Mouse (Mus musculus): ENCODE data around the gene Tmem44.

The Tmem44 gene

DNA sequence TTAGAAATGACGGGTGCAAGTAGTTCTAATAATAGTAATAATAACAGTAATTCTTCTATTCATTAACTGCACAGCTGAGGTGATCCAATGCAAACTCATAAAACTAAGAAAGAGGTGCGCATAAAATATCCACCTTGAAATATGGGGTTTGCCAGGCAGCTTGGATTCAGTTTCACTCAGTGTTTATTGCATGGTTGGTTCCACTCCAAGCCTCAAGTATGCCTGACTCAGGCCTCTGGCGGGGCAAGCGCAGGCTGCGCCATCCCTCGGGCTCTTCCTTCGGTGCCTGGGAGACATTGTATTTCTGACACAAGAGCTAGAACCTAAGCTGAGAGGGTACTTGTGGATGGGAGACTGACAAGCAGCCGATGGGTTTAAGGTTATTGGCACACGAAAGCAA, 32.0 kb downstream of the Tmem44 start:
- no peak for DNase-seq (ENCODE audit: low spot score in 2 of 2)

DNA sequence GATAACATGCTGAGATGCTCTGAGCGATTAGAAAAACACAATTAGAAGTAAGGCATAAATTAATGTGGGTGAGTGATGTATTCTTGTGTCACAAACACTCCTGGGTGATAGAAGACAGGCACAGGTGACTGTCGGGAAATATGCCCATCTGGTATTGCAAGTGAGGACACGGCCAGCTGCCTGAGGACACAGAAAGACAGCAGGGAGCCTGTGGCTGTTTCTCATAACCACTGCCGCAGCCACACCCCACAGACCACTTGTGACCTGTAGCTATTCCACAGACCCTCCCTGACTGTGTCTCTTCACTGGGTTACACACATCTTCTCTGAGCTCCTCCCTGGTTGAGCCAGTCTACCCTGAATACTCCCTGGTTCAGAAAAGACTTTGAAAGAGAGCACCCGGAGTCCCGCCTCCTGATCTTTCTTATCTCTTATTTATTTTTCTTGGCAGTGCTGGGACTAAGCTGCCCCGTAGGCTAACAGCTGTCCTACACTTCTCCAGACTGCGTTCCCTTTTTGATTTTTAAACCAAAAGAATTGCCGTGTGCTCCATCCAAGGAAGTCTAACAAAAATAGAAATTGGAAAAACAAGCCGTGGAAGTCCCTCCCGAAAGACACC, 32.9 kb downstream of the Tmem44 start:
- no peak for DNase-seq (ENCODE audit: low spot score in 2 of 2)

DNA sequence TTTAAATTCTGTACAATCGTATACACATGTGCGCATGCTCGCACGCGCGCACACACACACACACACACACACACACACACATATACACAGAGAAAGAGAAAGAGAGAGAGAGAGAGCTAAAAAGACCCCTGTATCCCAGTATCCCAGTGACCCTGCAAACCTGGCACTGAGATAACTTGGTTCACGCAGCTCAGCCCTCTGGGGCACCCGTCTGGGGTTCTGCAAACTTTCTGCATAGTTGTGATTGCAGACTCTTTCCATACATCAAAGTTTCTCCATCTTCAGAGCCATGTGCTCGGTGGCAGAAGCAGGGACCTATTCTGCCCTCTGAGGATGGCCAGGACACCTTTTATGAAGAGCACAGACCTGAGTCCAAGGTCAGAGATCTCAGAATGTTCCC, 33.6 kb downstream of the Tmem44 start:
- DNase-seq (ENCODE audit: low spot score in 2 of 2): no peak

DNA sequence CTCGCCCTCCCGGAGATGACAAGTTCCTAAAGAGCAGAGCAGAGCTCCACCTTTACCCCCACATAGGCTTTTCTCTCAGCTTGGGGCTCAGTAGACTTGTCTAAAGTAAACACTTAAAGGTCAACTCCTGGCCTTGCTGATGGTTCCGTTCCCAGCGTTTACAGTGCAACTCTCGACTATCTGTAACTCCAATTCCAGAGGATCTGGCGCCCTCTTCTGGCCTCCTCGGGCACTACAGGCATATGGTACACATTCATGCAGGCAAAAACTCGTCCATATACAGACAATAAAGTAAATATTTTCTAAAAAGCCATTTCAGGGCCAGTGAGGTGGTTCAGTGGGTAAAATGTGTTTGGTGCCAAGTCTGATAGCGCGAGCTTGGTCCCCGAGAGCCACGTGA, 35.2 kb downstream of the Tmem44 start:
- peak in 1 of 2 experiments; percentile 37 for DNase-seq (ENCODE audit: low spot score in 2 of 2)

DNA sequence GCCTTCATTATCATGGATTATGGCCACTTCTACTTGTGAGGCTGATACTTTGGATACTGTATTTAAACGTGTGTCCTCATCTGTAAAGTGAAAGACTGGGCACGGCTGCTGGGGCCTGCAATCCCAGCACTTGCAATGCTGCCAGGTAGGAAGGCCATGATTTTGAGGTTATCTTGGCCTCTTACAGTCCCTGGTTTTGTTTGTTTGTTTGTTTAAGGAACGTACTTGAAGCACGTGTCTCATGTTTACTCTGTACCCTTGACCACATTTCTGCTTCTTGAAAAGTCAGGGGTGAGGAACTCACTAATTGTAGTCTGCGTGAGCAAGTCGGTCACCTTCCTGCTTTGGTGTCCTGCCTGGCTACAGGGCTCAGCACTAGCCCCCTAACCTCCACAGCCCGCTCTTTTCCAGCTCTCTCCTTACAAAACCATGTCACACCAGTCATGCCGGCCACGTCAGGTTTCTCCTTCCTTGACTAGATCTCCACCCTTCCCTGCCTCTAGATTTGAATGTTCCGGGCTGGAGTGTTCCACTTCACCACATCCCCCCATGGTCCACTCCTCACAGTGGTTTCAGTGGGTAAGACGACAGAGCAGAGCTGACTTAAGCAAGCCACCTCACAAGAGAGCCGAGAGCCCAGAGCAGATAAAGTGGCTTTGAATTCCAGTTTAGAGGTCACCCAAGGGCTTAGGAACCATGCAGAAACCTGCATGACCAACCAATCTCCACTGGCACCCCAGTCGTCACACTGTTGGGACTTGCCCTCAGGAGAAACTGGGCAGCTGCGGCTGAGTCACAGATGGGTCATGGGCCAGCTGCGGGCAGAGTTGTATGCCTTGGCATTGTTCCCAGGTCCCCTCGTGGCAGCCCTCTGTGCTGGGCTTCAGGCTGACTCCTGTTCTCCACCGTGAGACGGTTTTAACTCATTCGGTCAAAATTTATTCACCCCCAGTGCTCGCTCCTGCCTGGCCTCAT, 37.3 kb downstream of the Tmem44 start:
- no peak for DNase-seq (ENCODE audit: low spot score in 2 of 2)

DNA sequence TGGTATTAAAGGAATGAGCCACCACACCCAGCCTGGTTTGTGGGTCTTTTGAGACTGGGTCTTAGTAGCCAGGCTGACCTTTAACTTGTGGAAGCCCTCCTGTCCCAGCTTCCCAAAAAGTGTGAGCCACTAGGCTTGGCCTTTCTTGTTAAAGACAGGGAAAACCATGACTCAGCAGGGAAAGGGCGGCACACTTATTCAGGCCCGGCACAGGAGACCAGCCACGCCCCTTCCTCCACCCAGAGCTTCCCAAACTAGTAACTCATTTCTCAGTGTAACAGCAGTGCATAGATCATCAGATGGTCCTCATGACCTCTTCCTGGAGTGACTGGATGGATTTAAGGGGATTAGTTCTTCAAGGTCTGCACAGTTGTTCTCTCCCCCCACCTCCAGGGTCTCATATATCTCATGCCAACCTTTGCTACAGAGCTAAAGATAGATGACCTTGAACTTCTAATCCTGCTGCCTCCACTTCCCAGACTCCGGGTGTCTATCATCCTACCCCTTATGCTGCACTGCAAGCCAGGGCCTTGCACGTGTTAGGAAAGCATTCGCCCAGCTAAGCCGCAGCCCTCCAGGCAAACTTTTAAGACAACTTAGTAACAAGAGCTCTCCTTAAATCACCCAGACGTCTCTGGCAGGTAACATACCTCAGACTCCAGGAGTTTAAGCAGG, 38.1 kb downstream of the Tmem44 start:
- DNase-seq (ENCODE audit: low spot score in 2 of 2): no peak

DNA sequence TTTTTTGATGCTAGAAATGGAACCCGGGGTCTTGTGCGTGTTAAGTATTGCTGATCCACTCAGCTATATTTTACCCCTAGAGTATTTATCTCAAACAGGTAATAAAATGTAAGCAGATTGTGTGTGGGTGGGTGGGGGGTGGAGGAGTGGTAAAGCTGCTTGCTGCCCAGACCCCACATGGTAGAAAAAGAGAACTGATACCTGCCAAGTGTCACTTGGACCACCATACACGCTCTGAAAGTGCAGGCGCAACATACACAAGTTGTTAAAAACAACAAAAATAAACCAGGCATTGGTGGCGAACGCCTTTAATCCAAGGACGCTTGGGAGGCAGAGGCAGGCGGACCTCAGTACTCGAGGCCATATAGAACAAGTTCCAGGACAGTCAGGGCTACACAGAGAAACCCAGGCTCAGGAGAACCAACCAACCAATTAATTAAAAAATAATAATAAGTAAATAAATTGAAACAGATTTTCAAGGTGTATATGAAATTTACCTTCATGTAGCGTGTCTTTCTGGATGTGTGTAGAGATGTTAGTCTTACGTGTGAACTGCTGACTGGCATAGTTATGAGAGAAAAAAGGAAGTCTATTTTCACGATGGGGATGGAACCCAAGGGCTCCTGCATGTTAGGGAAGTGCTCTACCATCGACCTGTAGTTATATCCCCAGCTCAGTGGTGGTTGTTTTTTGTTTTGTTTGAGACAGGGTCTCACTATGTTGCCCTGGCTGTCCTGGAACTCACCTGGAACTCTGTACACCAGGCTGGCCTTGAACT, 38.9 kb downstream of the Tmem44 start:
- DNase-seq (ENCODE audit: low spot score in 2 of 2): no peak

DNA sequence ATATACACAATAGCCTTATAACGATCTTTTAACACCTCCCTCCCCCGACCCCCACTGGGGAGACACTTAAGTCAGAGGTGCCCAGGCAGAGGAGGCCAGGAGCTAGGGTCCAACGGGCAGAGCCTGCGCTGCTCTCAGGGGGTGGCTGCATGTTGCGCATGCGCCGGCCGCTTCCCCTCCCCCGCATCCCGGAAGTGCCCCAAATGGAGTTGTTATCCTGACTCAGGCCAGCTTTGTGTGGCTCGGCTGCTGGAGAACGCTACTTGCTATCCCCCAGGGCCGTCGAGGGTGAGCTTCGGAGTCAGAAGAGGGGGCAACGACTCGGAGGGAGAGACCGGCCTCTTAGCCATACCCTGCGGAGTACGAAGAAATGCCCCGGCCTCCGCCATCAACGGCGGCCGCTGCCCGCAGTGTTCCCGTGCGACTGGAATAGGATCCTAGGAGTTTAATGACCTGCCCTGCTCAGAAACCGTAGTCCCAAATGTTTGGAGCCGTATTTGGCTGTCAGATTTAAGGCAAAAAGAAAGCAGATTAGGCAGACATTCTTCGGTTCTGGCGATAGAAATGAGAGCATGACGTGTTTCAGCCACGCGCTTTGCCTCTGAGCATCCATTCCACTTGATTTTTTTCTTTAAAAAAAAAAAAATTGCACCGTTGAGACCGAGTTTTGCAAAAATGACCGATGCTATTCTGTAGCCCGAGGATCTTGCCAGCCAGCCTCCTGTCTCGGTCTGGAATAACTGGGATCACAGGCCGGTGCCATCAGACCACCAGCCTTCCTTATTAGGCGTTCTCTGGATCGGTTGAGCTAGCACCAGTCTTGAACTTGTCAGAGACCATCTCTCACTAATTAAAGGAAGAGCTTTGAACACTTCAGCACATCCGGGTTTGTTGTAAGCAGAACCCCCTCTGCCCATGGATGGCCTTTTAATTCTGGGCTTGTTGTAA, 39.9 kb downstream of the Tmem44 start:
- peak; percentile 84 to 93 for DNase-seq (ENCODE audit: low spot score in 2 of 2)

DNA sequence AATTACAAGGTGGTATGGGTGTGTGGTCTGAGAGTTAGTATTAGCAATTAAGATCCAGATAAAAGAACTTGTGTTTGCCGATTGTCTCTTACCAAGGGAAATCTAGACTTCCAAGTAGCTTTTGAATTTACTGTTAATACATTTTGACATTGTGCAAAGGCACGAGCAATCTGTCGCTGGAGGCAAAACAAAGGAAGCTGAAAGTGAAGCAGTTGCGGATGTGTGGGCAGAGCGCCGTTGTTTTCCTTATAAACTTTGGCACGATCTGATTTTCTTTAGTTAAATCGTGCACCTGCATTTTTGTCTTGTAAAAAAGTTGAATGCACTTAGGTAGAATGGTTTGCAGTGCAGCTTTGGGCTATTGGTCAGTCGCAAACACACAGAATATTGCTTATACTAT, 40.6 kb downstream of the Tmem44 start:
- no peak for DNase-seq (ENCODE audit: low spot score in 2 of 2)

DNA sequence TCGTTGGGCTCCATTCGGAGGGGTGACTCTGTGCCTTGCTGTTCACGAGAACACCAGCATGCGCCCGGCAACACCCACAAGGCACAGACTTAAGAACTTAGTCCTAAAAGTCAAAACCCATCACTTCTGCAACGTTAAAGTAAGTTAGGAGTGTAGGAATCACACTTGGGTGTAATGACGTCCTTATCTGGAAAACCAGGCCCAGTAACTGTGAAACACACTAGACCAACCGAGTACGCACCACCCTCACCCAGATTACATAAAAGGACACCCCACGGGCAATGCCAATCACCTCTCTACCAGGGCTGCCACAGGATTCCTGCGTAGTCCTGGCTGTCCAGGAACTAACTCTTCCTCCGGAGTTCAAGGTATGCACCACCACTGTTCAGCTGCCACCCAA, 41.3 kb downstream of the Tmem44 start:
- DNase-seq (ENCODE audit: low spot score in 2 of 2): no peak

DNA sequence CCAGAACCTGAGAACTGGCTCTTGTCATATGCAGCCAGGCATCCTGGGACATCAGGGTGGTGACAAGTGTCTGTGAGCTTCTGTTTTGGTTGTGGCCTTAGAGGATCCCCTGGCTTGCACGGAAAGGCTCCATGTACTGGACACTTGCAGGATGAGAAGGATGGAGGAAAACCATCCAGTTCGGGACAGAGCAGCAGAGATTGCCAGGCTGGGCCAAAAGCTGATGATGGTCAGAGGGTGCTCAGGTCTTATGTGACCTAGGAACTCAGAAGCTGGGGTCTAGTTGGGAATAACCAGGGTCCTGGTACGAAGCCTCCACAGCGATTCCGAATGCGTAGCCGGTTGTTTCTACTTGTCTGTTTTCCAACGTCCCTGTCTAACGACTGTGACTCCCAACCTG, 41.9 kb downstream of the Tmem44 start:
- DNase-seq (ENCODE audit: low spot score in 2 of 2): no peak

DNA sequence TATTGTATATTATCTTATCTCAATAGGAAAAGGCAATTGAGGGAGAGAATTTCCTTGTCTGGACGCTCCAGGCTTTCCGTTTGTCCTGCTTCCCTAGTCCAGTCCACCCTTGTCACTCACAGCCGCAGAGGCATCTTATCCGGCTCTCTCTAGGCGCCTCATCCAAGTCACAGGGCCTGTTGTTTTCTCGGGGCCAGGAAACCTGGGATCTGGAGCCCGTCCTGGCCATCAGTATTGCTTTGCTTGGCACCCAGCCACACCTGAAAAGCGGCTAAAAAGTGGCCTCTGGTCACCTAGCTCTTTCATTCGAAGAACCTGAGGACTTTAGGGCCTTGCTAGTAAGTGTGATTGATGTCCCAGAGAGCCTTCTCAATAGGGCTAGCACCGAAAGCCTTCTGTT, 43.5 kb downstream of the Tmem44 start:
- DNase-seq (ENCODE audit: low spot score in 2 of 2): no peak

DNA sequence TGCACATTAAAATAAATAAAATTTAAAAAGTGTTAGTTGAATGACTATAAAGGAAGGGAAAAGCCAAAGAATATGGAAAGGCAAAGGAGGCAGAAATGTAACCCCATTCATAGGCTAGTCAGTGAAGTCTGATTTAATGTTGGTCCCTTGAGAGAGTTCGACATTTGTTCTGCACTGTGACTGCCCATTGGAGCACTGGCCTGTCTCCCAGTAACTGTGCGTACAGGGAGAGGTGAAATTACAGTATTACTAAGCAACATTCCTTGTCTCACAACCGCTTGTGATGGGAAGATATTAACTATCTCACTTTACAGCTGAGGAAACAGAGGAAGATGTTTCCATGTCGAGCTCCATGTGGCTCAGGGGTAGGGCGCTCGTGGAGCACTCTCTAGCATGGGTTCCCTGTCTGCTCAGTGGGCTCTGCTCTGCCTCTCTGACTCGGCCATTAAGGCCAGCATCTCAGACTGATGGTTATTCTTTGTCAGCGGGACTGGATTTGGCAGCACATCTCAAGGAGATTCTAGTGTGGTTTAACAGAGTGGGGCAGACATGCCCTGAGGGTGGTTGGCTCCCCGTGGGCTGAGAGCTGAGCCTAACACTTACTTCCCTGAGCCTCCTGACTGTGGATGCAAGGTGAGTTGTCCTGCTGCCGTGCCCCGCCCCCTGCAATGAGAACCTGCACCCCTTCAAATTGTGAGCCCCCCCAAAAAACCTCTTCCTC, 45.2 kb downstream of the Tmem44 start:
- DNase-seq (ENCODE audit: low spot score in 2 of 2): no peak

DNA sequence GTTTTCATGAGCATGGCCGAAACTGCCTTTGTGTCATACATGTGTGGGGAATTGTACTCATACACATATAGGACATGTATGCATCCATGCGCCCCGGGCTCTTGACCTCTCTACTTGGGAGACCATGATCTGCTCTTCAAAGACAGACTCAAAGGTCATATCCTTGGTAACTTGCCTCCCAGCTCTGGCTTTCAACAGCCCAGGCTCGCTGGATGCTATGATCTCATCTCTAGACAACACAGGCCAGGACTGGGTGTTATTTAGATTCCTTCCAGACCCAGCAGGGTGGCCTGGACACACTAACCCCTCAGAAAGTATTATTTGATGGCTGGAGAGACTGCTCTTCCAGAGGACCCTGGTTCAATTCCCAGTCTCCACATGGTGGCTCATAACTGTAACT, 45.8 kb downstream of the Tmem44 start:
- DNase-seq (ENCODE audit: low spot score in 2 of 2): no peak

DNA sequence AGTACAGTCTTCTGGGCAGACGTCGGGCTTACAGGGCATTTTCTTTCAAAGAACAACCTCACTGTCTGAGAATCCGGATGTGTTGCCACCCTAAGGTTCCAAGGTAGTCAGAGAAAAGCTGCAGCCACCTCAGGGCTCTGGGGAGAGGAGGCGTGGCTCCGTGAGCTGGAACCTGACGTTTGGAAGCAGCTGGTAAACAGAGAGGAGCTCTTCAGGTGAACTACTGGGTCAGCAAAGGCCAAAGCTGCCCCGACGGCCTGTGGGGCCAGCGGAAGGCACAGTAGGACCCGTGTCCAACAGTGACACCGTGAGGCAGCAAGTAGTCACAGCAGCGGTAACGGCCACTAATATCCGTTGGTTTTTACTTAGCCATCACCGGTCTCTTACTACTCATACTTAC, 46.7 kb downstream of the Tmem44 start:
- peak; percentile 52 to 77 for DNase-seq (ENCODE audit: low spot score in 2 of 2)

DNA sequence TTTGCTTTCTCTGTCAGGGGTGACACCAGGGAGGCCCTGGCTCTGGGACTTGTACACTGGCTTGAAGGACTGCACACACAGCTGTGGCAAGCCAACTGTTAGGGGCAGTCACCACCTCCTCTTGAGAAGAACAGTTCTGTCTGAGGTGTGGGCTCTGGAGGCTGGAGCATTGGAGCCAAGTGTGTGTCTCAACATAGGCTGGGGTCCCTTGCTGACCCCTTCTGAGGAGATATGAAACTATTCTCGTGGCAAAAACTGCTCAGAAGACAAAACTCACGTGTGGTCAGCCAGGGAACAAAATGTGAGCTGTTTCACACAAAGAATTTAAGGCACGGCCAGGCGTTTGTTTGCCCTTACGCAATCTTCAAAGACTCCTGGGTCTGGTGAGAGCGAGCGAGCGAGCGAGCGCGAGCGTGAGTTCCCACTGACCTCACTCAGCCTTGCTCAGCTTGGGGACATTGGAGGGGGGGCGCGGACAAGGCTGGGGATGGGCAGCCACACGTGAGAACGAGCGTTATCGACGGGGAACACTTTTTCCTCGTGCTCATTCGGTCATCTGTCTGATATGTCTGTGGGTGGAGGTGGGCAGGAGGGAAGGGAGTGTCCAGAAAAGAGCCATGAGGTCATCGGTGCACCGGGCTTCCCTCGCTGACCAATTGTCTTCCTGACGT, 48.3 kb downstream of the Tmem44 start:
- DNase-seq (ENCODE audit: low spot score in 2 of 2): no peak

DNA sequence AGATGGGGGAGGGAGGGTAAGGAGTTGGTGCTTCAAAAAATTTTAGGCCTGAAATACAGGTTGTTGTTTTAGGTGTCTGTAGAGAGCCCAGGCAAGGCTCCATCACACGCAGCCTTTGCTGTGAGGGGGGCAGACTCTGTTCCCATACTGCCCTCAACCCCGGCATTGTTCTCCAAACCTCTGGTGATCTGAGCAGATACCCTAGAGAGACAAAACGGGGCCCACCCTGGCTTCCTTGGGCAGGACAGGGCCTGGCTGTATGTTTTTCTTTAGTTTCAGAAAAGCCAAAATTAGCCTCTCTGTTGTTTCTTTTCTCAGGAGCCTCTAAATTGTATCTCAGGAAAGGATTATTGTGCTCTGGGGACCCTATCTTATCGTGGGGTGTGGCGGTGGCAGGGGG, 49.0 kb downstream of the Tmem44 start:
- DNase-seq (ENCODE audit: low spot score in 2 of 2): no peak

DNA sequence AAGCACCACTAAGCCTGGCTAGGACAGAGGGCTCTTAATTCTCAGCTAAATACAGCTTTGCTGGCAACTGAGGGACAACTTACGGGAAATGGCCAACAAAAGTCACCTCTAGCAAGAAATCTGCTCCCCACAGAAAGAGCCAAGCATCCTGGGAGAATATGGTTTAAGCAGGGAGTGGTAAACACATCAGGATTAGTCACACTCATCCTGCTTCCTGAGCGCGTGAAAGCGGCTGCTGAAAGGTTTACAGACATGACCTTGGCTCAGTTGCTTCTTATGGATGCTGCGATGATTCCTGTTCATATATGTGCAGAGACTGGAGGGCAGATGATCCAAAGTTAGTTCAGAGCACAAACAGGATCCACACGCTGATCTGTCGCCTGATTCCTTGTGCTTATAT, 50.4 kb downstream of the Tmem44 start:
- DNase-seq (ENCODE audit: low spot score in 2 of 2): no peak

DNA sequence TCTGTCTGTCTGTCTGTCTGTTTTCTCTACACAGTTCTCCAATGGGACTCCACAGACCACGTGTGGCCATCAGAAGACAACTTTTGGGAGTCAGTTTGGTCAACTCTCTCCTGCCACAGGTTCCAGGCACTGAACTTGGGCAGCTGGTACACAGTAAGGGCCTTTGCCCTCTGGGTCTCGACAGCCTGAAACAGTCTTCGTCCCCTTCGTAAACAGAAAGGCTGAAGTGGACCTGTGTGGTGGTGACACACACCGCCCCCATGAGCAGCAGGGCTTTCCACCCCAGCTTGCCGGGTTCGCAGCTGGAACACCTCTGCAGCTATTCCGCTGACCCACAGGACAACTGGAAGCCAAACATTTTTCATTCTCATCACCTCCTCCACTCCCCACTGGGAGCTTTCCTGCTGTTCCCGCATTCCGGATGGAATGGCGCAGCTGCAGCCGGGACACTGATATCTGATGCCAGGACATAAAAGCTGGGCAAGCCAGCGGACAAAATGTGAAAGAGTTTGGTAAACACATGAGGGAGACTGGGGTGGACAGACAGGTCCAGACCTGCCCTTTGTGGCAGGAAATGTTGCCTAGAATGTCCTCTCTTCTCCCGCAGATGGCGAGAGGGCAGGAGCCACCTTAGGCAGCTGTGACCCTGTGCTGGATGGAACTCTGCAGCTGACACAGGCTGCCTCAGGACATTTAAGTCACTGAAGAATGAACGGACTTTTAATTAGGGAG, 51.4 kb downstream of the Tmem44 start:
- DNase-seq (ENCODE audit: low spot score in 2 of 2): no peak
